Mouse (Mus musculus) embryo, embryonic 11 days (tissue): ENCODE results near the gene Gm10642.

Experiments
- DNase-seq: peaks from one replicate; pipeline ENCODE4 v3.0.0-alpha.2; 2015

Gm10642 gene

GRCm38 (mm10) chr9:70673656-70674055, 17.6 kb downstream of the Gm10642 start:
- DNase-seq: peak; percentile 15

DNA sequence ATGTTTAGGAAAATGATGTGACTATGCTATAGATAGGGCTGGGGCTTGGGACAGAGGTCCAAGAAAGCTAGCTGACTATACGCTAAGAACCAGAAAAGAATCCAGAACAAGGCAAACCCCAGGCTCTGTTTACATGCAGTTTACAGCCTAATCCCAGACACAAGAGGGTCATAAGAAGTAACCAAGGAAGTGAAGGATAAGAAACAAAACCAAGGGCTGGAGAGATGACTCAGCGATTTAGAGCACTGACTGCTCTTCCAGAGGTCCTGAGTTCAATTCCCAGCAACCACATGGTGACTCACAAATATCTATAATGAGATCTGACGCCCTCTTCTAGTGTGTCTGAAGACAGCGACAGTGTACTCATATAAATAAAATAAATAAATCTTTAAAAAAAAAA, 19.1 kb downstream of the Gm10642 start:
- no peak for DNase-seq

DNA sequence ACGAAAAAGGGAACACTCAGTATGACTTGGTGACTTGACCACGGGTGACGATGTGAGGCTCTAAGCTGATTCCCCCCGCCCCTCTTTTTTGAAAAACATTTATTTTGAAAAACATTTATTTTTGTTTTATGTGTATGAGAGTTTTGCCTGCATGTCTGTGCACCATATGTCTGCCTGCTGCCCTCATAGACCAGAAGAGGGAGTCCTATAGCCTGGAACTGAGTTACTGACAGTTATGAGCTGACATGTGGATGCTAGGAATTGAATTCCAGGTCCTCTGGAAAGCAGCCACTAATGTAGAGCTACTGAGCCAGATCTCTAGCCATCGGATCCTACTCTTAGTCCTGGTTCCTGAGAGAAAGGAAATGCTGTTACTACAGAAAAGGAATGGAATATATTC, 19.9 kb downstream of the Gm10642 start:
- DNase-seq: no peak

DNA sequence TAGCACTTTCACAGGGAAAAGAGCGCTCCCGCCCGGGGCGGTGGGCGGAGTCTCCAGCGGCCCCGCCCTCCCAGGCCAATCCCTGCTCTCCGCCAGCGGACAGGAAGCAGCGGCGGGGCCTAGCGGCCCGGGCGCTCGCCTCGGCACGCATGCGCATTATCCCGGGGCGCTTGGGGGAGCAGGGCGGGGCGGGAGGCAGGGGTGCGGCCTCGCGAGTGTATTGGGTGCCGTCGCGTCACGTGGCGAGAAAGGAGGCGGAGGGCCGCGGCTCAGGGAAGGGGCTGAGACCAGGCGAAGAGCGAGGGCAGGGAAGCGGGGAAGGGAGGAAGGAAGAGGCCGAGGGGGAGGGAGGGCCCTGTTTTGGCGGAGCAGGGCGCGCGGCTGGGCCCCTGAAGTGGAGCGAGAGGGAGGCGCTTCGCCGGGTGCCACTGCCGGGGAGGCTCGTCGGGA, 22.7 kb downstream of the Gm10642 start, which contains the start of gene Adam10:
Gene Adam10 (plus strand): TSS at position 316 of the 450 bp plus-strand sequence.
- peak; percentile 99 for DNase-seq

DNA sequence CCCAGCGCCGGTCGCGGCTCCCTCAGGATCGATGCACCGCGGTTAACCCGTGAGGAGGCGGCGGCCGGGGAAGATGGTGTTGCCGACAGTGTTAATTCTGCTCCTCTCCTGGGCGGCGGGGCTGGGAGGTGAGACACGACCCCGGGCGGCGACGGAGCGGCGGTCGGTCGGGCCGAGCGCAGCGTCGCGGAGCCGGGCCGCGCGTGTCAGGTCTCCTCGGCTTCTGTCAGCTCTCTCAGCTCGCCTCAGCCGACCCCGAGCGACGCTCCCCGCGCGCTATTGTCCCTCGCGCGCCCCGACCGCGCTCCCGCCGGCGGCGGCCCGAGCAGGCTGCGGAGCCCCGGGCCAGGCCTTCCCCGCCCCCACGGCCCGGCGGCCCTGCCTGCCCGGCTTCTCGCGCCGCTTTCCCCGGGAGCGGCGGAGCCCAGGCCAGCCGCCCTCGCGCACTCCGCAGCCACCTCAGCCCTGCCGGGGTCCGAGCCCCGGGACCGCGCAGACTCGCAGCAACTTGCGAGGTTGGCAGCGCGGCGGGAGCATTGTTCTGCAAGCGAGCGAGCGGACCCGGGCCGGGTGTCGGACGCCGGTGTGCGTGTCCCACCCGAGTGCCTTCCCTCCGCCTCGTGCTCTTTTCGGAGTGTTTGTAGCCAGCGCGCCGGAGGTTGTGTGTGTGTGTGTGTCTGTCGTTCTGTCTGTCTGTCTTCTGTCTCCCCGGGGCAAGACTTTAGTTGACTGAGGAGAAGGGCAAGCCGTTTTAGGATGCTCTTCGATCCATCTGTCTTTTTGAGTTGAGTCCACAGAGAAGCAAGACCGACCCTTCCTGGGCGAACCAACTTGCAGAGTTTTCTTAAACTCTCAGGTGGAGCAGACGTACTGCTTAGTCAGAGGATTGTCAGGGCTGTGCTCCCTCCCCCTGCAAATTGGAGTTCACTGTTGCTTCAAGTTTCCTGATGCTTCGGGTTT, 23.4 kb downstream of the Gm10642 start:
- peak; percentile 72 for DNase-seq

DNA sequence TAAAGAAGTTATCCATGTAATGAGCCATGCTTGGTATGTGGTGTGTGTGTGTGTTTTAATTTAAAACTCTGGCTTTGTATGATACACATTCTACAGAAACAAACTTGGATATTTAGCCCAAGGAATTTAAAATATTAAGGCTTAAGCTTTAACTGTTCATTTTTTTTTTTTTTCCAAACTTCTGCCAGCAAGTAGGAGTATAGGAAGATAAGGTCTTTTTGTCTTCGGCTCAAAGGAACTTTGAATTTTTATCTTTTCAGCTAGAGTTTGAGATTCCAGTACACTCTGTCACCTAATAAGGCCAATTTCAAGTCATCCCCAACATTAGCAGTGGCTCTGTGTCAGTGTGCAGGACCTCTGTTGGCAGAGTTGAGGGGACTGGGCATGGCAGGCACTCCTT, 26.2 kb downstream of the Gm10642 start:
- no peak for DNase-seq

DNA sequence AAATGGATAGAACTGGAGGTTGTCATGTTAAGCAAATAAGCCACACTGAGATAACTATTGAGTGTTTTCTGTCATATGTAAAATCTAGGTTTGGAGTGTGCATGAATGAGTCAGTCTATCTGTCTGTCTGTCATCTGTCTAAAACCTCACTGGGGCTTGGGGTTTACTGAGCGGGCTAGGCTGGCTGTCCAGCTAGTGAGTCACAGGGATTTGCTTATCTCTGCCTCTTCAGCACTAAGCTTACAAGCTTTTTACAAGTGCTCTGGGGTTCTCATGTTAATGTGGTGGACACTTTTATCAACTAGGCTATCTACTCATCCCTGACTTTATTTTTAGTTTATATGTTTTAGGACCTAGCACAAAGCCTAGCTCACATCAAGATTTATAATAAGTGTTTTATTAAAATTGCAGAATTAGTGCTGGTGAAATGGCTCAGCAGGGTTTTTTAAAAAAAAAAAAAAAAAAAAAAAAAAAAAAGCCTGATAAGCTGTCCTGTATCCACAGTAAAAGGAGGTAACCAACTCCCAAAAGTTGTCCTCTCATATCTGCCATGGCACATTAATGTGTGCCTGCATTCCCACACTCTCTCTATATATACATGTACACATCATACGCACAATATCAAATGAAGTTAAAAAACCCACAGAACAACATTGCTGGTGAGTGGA, 32.4 kb downstream of the Gm10642 start:
- no peak for DNase-seq

- no peak for DNase-seq
Observed at GRCm38 (mm10) chr9:70689926-70690325, 33.9 kb downstream of the Gm10642 start.

DNA sequence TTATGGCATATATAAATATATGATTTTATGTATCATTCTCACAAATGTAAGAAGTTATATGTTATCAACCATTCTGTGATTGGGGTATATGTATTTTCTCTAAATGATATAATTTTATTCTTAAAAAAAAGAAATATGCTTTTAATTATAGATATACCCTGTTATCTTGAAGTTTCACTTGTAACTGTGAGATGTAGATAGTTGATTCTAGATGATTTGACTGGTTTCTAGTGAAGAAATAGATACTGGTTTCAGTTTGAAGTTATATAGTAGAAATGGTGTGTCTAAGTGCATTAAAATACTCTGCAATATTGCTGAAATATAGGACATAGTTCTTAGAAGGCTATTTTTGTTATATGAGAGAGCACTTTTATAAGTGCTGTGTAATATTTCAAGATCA, 34.5 kb downstream of the Gm10642 start:
- DNase-seq: no peak

GRCm38 (mm10) chr9:70691772-70692693, 36.0 kb downstream of the Gm10642 start:
- DNase-seq: no peak

DNA sequence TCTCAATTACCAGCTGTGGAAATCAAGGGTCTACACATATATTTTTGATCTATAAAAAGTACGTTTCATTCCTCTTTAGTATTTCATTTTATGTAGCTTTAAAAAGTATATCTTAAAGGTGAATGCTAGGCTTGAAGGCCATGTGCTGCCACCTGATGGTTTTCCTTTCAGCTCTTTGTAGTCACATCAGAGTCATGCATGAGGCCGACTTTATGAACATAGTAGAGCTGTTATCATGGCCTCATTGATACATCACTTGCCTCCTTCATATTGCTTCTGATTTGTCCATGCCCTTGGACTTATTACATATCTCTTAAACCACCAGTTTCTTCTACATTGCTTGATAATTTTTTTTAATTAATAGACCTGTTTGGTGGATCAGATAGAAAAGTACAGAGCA, 39.7 kb downstream of the Gm10642 start:
- no peak for DNase-seq

GRCm38 (mm10) chr9:70698090-70698489, 42.0 kb downstream of the Gm10642 start:
- DNase-seq: no peak

- no peak for DNase-seq
Observed at GRCm38 (mm10) chr9:70703597-70704203, 47.6 kb downstream of the Gm10642 start.

DNA sequence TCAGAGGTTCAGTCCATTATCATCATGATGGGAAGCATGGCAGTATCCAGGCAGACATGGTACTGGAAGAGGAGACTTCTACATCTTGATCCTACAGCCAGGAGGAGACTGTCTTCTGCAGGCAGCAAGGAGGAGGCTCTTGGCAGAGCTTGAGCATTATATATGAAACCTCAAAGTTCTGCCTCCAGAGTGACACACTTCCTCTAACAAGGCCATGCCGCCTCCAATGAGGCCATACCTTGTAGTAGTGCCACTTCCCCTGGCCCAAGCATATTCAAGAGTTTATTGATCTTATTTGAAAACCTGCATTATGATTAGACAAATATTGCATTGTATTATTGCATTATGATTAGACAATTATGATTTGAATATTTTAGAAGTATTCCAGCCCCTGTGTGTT, 50.4 kb downstream of the Gm10642 start:
- DNase-seq: no peak
